Mouse (Mus musculus) G1E (cell line): ENCODE measurements around the gene Dyrk4. TPM values are rescaled to one million over a fixed set of nuclear protein-coding genes. Genes with fewer than 3 reads are reported as not detected.
A peak's percentile ranks its signal among the peaks of the same experiment; 100 is the strongest.

ENCODE experiments used
- ATAC-seq: 2 replicates; pipeline ENCODE4 v1.8.0; 2016; ENCODE audit warnings: mild to moderate bottlenecking; ENCODE audit not compliant: insufficient number of reproducible peaks, poor library complexity, low FRiP score, severe bottlenecking; ENCODE audit errors: extremely low read depth
- DNase-seq: peaks from one replicate; pipeline ENCODE4 v3.0.0; 2012; ENCODE audit warnings: low spot score
- H3K27me3 ChIP-seq: 2 replicates; pipeline ENCODE4 v1.6.1; 2012; ENCODE audit warnings: mild to moderate bottlenecking, low read length, inconsistent platforms; ENCODE audit not compliant: insufficient read depth
- H3K36me3 ChIP-seq: replicated peaks from 2 replicates; pipeline ENCODE3; 2012; ENCODE audit warnings: mild to moderate bottlenecking, inconsistent platforms
- H3K4me1 ChIP-seq: 2 replicates; pipeline ENCODE4 v1.6.1; 2012; ENCODE audit warnings: low read depth, low read length, inconsistent platforms, mixed read lengths; ENCODE audit not compliant: insufficient read depth
- H3K4me3 ChIP-seq: 2 replicates; pipeline ENCODE4 v1.5.1; 2012; ENCODE audit warnings: low read depth, mild to moderate bottlenecking, inconsistent platforms, low read length, moderate library complexity, mixed read lengths
- H3K9me3 ChIP-seq: replicated peaks from 2 replicates; pipeline ENCODE4 v1.6.1; 2012; ENCODE audit warnings: inconsistent platforms
- CTCF ChIP-seq: IDR thresholded peaks from 2 replicates; pipeline ENCODE4 v1.5.1; 2012; ENCODE audit warnings: low read depth, low read length, inconsistent platforms, mixed read lengths
- GATA1 ChIP-seq: IDR thresholded peaks from 2 replicates; pipeline ENCODE4 v1.6.1; 2012; ENCODE audit warnings: borderline replicate concordance, low read length, inconsistent platforms, mixed read lengths
- GATA2 ChIP-seq: IDR thresholded peaks from 2 replicates; pipeline ENCODE4 v1.6.1; 2012; ENCODE audit warnings: low read depth, low read length, inconsistent platforms, borderline replicate concordance
- POLR2AphosphoS5 ChIP-seq: IDR thresholded peaks from 2 replicates; pipeline ENCODE4 v1.6.1; 2012; ENCODE audit warnings: low read depth, low read length, inconsistent platforms; ENCODE audit not compliant: insufficient replicate concordance
- TAL1 ChIP-seq: conservative IDR thresholded peaks from 2 replicates; pipeline ENCODE4 v1.6.1; 2012; ENCODE audit warnings: low read depth, low read length, inconsistent platforms, mixed read lengths
- polyA plus RNA-seq: library from polyadenylated mRNA; stranded (reverse); fragments of >175 nt; gene quantifications from 2 replicates; pipeline ENCODE4 v1.2.3, GENCODE M21; 2012
- total RNA-seq, 2 experiments: library from RNA; stranded (forward) in 1 of 2; stranded (reverse) in 1 of 2; fragments of 200-1000 nt in 1 of 2; fragments of >200 nt in 1 of 2; fragmentation: Nextera tagmentation in 1 of 2; gene quantifications; 2 replicates each; pipeline ENCODE4 v1.2.3; 2014 to 2017

Gene Dyrk4
- total and polyA plus RNA-seq, 3 experiments = not detected

GRCm38 (mm10) chr6:126955734-126956133 lies 34.1 kb upstream of the Dyrk4 start:
- TF ChIP-seq GATA1 (no peak), CTCF (peak; percentile 59)
- Histone ChIP-seq H3K36me3 (peaks cover 71% of the 10 kb centered on the region), H3K27me3 (no peaks in the 10 kb centered on the region), H3K9me3 (no peaks in the 10 kb centered on the region), H3K4me1 (no peaks in the 10 kb centered on the region), H3K4me3 (no peak overlapping the region)
- ATAC-seq (peak; percentile 40; the same call in 1 of the 2 replicates), DNase-seq (peak; percentile 38)

- Histone ChIP-seq H3K4me1 (no peaks in the 10 kb centered on the region; the same call in 1 of the 2 replicates), H3K36me3 (peaks cover 90% of the 10 kb centered on the region), H3K9me3 (no peaks in the 10 kb centered on the region), H3K4me3 (no peak overlapping the region), H3K27me3 (no peaks in the 10 kb centered on the region)
- no peak for ATAC-seq
- no peak for DNase-seq
- TF ChIP-seq POLR2AphosphoS5 (no peak), TAL1 (no peak), GATA1 (no peak), CTCF (no peak), GATA2 (no peak)
These were observed 26.7 kb upstream of the Dyrk4 start for GRCm38 (mm10) chr6:126948336-126948735.

GRCm38 (mm10) chr6:126940451-126940850 lies 18.8 kb upstream of the Dyrk4 start:
- peak overlapping the region; percentile 84 for H3K4me3 ChIP-seq
- TF ChIP-seq CTCF = 0 out of 2 replicates have a peak, but pooled peaks have one; percentile 19
- TF ChIP-seq POLR2AphosphoS5 = no peak
- DNase-seq = peak; percentile 63
- peaks cover 33% of the 10 kb centered on the region for H3K4me1 ChIP-seq
- ATAC-seq = peak; percentile 50
- H3K9me3 ChIP-seq = no peaks in the 10 kb centered on the region
- peaks cover 50% of the 10 kb centered on the region for H3K36me3 ChIP-seq
- H3K27me3 ChIP-seq = no peaks in the 10 kb centered on the region

GRCm38 (mm10) chr6:126939487-126940171 lies 18.0 kb upstream of the Dyrk4 start, which contains the start of the genes Rad51ap1 and D6Wsu163e:
Gene Rad51ap1, minus strand, starts transcription at chr6:126939587.
Gene D6Wsu163e, plus strand, starts transcription at chr6:126939962.
- DNase-seq (peak; percentile 97), ATAC-seq (peak; percentile 79)
- peaks cover 33% of the 10 kb centered on the region for H3K4me1 ChIP-seq
- H3K36me3 ChIP-seq = peaks cover 48% of the 10 kb centered on the region
- no peaks in the 10 kb centered on the region for H3K9me3 ChIP-seq
- peak within 1 kb of the TSS; percentile 84 for H3K4me3 ChIP-seq
- no peaks in the 10 kb centered on the region for H3K27me3 ChIP-seq
- TF ChIP-seq POLR2AphosphoS5 (no peak), GATA1 (no peak), TAL1 (no peak), GATA2 (no peak), CTCF (no peak)

GRCm38 (mm10) chr6:126938853-126939486 lies 17.3 kb upstream of the Dyrk4 start:
- ATAC-seq (no peak), DNase-seq (no peak)
- Histone ChIP-seq H3K4me3 (peak overlapping the region; percentile 84), H3K9me3 (no peaks in the 10 kb centered on the region), H3K4me1 (peaks cover 33% of the 10 kb centered on the region), H3K27me3 (no peaks in the 10 kb centered on the region), H3K36me3 (peaks cover 48% of the 10 kb centered on the region)
- TF ChIP-seq TAL1 (no peak), GATA1 (no peak), CTCF (no peak), GATA2 (no peak), POLR2AphosphoS5 (no peak)

- DNase-seq = no peak
- no peak for ATAC-seq
These were observed 16.4 kb upstream of the Dyrk4 start for GRCm38 (mm10) chr6:126938047-126938446.

More at GRCm38 (mm10) chr6:126938047-126938446, 16.4 kb upstream of the Dyrk4 start:
- TF ChIP-seq GATA1 = no peak
- no peak for TF ChIP-seq GATA2
- TF ChIP-seq POLR2AphosphoS5 = no peak
- peak; percentile 13; the same call in 1 of the 2 replicates for TF ChIP-seq CTCF
- no peak for TF ChIP-seq TAL1
- Histone ChIP-seq H3K4me3 (peak overlapping the region; percentile 84), H3K9me3 (no peaks in the 10 kb centered on the region), H3K27me3 (no peaks in the 10 kb centered on the region), H3K4me1 (peaks cover 33% of the 10 kb centered on the region), H3K36me3 (peaks cover 49% of the 10 kb centered on the region)
